Mouse (Mus musculus) adrenal gland, adult 10 weeks (tissue): ENCODE data around the gene Padi2. TPM values are rescaled to one million over a fixed set of nuclear protein-coding genes. Genes with fewer than 3 reads are reported as not detected.

Source experiments
- polyA plus RNA-seq: library from polyadenylated mRNA; stranded (reverse); fragments of 350-450 nt; fragmentation: Illumina TruSeq; extraction: RNeasy Lipid Tissue Mini Kit (QIAGEN cat#74804); gene quantifications from one replicate; pipeline ENCODE4 v1.2.3, GENCODE M21; 2014; ENCODE audit warnings: low read depth, low replicate concordance

Padi2 gene
- 0.93 TPM for polyA plus RNA-seq

DNA sequence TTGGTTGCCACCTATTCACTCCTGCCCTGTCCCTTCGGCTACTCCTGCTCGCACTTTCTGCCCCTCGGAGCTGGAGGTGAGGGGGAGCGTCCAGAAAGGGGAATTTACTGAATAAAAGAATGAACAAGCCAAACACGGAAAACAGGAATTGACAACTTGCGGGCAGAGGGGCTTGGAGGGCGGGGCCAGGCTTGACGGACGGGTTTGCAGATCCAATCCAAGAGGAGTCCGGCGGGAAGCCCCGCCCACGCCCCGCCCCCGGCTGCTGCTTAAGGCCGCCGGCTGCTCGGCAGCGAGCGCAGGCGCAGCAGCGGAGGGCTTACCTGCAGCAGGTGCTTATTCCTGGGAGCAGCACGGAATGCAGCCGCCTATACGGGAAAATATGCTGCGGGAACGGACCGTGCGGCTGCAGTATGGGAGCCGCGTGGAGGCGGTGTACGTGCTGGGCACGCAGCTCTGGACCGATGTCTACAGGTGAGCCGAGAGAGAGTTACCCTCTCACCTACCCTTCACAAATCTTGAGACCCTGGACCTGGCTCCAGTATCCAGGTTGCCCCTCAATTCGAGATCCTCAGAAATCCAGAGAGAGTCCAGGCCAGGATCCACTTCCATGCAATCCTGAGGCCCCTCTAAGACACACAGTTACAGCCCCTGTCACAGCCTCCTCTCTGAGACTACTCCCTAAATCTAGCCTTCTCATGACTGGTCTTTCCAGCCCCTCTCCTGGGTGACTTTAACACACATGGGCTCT, at the start of gene Padi2:
Gene Padi2 (plus strand): TSS at position 269 of the 751 bp plus-strand sequence.

GRCm38 (mm10) chr4:140960781-140961466, 54.8 kb downstream of the Padi2 start, which contains the start of gene Sdhb:
Sdhb (plus strand) TSS chr4:140961203.

DNA sequence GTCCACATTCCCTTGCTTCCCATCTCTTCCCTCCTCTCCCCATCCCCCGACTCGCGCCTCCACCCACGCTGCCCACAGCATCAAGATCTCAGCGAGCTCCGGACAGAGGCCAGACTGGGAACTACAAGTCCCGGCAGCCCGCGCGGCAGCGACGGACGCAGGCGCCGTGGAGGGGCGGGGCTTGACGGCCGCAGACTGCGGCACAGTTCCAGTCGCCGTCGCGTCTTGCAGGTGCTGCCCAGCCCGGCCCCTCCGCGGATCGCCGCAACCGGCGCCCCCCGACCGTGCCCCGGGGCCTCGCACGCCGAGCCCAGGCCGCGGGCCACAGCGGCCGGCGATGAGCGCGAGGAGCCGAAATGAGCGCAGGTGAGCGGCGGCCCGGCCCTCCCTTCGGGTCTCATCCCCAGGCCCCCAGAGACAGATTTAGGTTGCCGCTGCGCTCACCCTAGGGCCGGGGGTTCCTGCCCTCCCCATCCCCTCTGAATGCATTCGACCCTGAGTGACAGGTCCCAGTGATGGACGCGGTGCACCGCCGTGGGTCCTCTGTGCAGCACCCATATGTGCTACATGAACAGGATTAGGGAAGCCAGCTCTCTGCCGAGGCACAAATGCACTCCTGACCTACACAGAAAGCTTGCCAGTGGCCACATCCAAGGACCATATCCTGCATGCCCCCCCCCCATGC, 80.7 kb downstream of the Padi2 start, which contains the start of gene Atp13a2:
Gene Atp13a2 (plus strand): TSS at position 163 of the 685 bp plus-strand sequence.

Other genes starting within 250 kb of the Padi2 start
- gene Arhgef10l, start 240.3 kb upstream of the Padi2 start, polyA plus RNA-seq = 1.7 TPM
- 8.0 TPM for gene Rcc2, start 205.8 kb upstream of the Padi2 start, polyA plus RNA-seq
- gene Padi6, start 163.7 kb upstream of the Padi2 start, polyA plus RNA-seq = not detected
- not detected for gene Padi4, start 132.1 kb upstream of the Padi2 start, polyA plus RNA-seq
- gene Padi3, start 95.7 kb upstream of the Padi2 start, polyA plus RNA-seq = not detected
- not detected for gene Padi1, start 60.6 kb upstream of the Padi2 start, polyA plus RNA-seq
- 96.7 TPM for gene Sdhb, start 54.9 kb downstream of the Padi2 start, polyA plus RNA-seq
- 2.0 TPM for gene Atp13a2, start 80.5 kb downstream of the Padi2 start, polyA plus RNA-seq
- not detected for gene Mfap2, start 104.1 kb downstream of the Padi2 start, polyA plus RNA-seq
- gene Crocc, start 154.2 kb downstream of the Padi2 start, polyA plus RNA-seq = 1.5 TPM
- 7.5 TPM for gene Necap2, start 172.0 kb downstream of the Padi2 start, polyA plus RNA-seq
- not detected for gene Spata21, start 182.0 kb downstream of the Padi2 start, polyA plus RNA-seq
- gene Szrd1, start 233.4 kb downstream of the Padi2 start, polyA plus RNA-seq = 28.2 TPM
- gene Fbxo42, start 241.6 kb downstream of the Padi2 start, polyA plus RNA-seq = 7.3 TPM